Mouse (Mus musculus) gastrocnemius, adult 8-10 months (tissue): ENCODE results near the gene Chst1. TPM values are rescaled to one million over a fixed set of nuclear protein-coding genes. Genes with fewer than 3 reads are reported as not detected.

Experiments
- microRNA-seq: library from miRNA; unstranded; fragments of <30 nt; microRNA quantifications from one replicate; pipeline ENCODE4 v1.2.0, GENCODE M21; 2022
- total RNA-seq, 4 experiments: library from RNA; stranded (reverse); gene quantifications; 2 replicates each; pipeline ENCODE4 v1.2.4; 2022

The Chst1 gene
- total RNA-seq, 4 experiments from 2014 or later: 0.61 to 1.6 (median 0.95) TPM

Small RNA genes lying within 50 kb of the gene (microRNA-seq; reads per million reads assigned to microRNA genes)
- gene Mir7221: not detected
- not detected for gene Mir7222

Other genes with a start within 250 kb of the Chst1 start
- gene Pex16, start 225.0 kb upstream of the Chst1 start, total RNA-seq: 10 to 100 TPM; 17.0 to 19.5 (median 17.7) TPM
- gene Large2, start 224.8 kb upstream of the Chst1 start, total RNA-seq: under 1 TPM in 2 of 4 experiments, not detected in 2; 0.65 to 0.99 TPM
- gene 1700029I15Rik, start 217.2 kb upstream of the Chst1 start, total RNA-seq: 1 to 10 TPM in 2 of 4 experiments, under 1 TPM in 2; 0.24 to 1.3 (median 1.0) TPM
- 1 to 10 TPM; 1.7 to 2.5 (median 2.3) TPM for gene Mapk8ip1, start 198.4 kb upstream of the Chst1 start, total RNA-seq
- 10 to 100 TPM; 27.5 to 34.6 (median 31.3) TPM for gene Cry2, start 165.7 kb upstream of the Chst1 start, total RNA-seq
- 1 to 10 TPM; 4.9 to 5.8 (median 5.4) TPM for gene Slc35c1, start 139.2 kb upstream of the Chst1 start, total RNA-seq